Mouse (Mus musculus) hindbrain, embryonic 10.5 days (tissue): ENCODE data around the gene Gm29776. TPM values are rescaled to one million over a fixed set of nuclear protein-coding genes. Genes with fewer than 3 reads are reported as not detected.

Experiments used
- DNase-seq: peaks from one replicate; pipeline ENCODE4 v3.0.0-alpha.2; 2017; ENCODE audit warnings: low spot score
- H3K27ac ChIP-seq: fragments of 300-500 bp; sonication (generic); 2 replicates; pipeline ENCODE4 v1.5.1; 2016; ENCODE audit warnings: mild to moderate bottlenecking, moderate library complexity
- H3K27me3 ChIP-seq: fragments of 300-500 bp; sonication (generic); 2 replicates; pipeline ENCODE4 v1.6.1; 2016; ENCODE audit warnings: mild to moderate bottlenecking; ENCODE audit not compliant: poor library complexity, insufficient read depth, severe bottlenecking
- H3K36me3 ChIP-seq: fragments of 300-500 bp; sonication (generic); 2 replicates; pipeline ENCODE4 v1.6.1; 2016; ENCODE audit warnings: mild to moderate bottlenecking, moderate library complexity
- H3K4me1 ChIP-seq: fragments of 300-500 bp; sonication (generic); replicated peaks from 2 replicates; pipeline ENCODE4 v1.6.1; 2016; ENCODE audit warnings: mild to moderate bottlenecking
- H3K4me3 ChIP-seq: fragments of 300-500 bp; sonication (generic); 2 replicates; pipeline ENCODE4 v1.5.1; 2016; ENCODE audit warnings: mild to moderate bottlenecking, moderate library complexity
- H3K9me3 ChIP-seq: fragments of 300-500 bp; sonication (generic); 2 replicates; pipeline ENCODE4 v1.6.1; 2016; ENCODE audit warnings: mild to moderate bottlenecking, moderate library complexity
- WGBS: fragments of 180-500 bp; shearing (Covaris S2); methylation state at CpG from one replicate; pipeline ENCODE4 v1.1.7; 2016; 5-methylcytosine and 5-hydroxymethylcytosine counted together
- polyA plus RNA-seq: library from polyadenylated mRNA; unstranded; fragments of >200 nt; fragmentation: Nextera tagmentation; extraction: Ambion mirVana; gene quantifications from 2 replicates; pipeline ENCODE4 v1.2.1, GENCODE M21; 2016

Gm29776 gene
- polyA plus RNA-seq, 1 experiment from 2014 or later = 0.14 TPM

GRCm38 (mm10) chr14:54664477-54665222 is 34.0 kb downstream of the Gm29776 start:
- Histone ChIP-seq H3K4me1 (no peaks in the 10 kb centered on the region), H3K9me3 (no peaks in the 10 kb centered on the region), H3K4me3 (no peak overlapping the region), H3K36me3 (peaks cover 97% of the 10 kb centered on the region), H3K27ac (no peak overlapping the region), H3K27me3 (no peaks in the 10 kb centered on the region)
- DNase-seq = no peak
- 94% methylated on average over 10 of the region's 10 CpGs for WGBS

DNA sequence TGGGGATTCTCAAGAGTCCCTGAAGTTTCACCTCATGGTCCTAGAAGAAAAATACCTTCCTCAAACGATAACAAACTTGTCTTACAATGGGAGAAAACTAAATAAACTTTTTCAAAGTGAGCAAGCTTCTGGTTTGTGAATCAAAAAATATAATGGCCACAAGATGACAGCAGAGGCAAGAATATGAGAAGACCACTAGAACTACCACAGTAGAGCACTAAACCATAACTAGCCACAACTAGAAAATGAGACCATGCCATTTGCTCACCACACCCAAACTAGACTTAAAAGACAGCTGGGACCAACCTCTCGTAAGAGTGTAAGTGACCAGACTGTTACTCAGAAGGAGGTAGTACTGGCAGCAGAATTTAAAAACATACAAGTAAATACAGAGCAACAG is 38.6 kb downstream of the Gm29776 start:
- no peak overlapping the region for H3K27ac ChIP-seq
- DNase-seq = no peak
- no peaks in the 10 kb centered on the region for H3K27me3 ChIP-seq
- no peak overlapping the region for H3K4me3 ChIP-seq
- WGBS = 95% methylated on average over 2 of the region's 2 CpGs
- H3K36me3 ChIP-seq = peaks cover 100% of the 10 kb centered on the region
- H3K4me1 ChIP-seq = no peaks in the 10 kb centered on the region
- H3K9me3 ChIP-seq = no peaks in the 10 kb centered on the region

- Histone ChIP-seq H3K27me3 (no peaks in the 10 kb centered on the region), H3K27ac (peak overlapping the region; percentile 93), H3K4me1 (peaks cover 45% of the 10 kb centered on the region), H3K36me3 (peaks cover 84% of the 10 kb centered on the region), H3K9me3 (no peaks in the 10 kb centered on the region), H3K4me3 (peak overlapping the region; percentile 61)
- peak; percentile 91 for DNase-seq
- WGBS = under 1% methylated on average over 12 of the region's 12 CpGs
Measured at GRCm38 (mm10) chr14:54653496-54653895, 45.1 kb downstream of the Gm29776 start.

GRCm38 (mm10) chr14:54652787-54653186 is 45.8 kb downstream of the Gm29776 start:
- Histone ChIP-seq H3K9me3 (no peaks in the 10 kb centered on the region), H3K27ac (peak overlapping the region; percentile 93), H3K4me1 (peaks cover 47% of the 10 kb centered on the region), H3K27me3 (no peaks in the 10 kb centered on the region), H3K4me3 (peak overlapping the region; percentile 61), H3K36me3 (peaks cover 84% of the 10 kb centered on the region)
- DNase-seq = no peak
- WGBS = 1% methylated on average over 7 of the region's 7 CpGs

- Histone ChIP-seq H3K27me3 (no peaks in the 10 kb centered on the region), H3K4me3 (peak overlapping the region; percentile 61; the same call in 1 of the 2 replicates), H3K4me1 (peaks cover 47% of the 10 kb centered on the region), H3K9me3 (no peaks in the 10 kb centered on the region), H3K27ac (peak overlapping the region; percentile 41; the same call in 1 of the 2 replicates), H3K36me3 (peaks cover 84% of the 10 kb centered on the region)
- DNase-seq = no peak
- 76% methylated on average over 4 of the region's 4 CpGs for WGBS
Measured at GRCm38 (mm10) chr14:54651556-54651955, 47.1 kb downstream of the Gm29776 start.

- H3K27ac ChIP-seq = peak overlapping the region; percentile 41; the same call in 1 of the 2 replicates
- 69% methylated on average over 23 of the region's 23 CpGs for WGBS
- H3K4me1 ChIP-seq = peaks cover 47% of the 10 kb centered on the region
- no peaks in the 10 kb centered on the region for H3K27me3 ChIP-seq
- H3K9me3 ChIP-seq = no peaks in the 10 kb centered on the region
- peaks cover 84% of the 10 kb centered on the region for H3K36me3 ChIP-seq
- peak; percentile 86 for DNase-seq
- peak overlapping the region; percentile 61; the same call in 1 of the 2 replicates for H3K4me3 ChIP-seq
Measured at GRCm38 (mm10) chr14:54650621-54651454, 47.8 kb downstream of the Gm29776 start.

DNA sequence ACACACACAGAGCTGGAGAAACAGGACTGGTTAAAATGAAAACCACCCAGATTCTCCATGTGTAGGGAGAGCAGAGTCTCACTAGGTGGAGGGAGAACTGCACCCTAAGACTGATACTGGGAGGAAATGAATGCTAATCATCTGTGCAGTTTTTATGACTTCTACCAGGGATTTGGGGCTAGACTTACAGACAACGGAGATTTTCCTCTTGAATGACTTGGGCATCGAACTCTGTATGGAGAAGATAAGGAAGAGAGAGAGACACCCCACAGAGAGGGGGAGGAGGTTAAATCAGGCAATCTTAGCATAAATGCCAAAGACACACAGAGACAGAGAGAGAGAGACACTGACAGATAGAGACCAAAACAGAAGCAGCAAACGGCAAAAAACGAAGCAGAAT is 50.7 kb downstream of the Gm29776 start:
- Histone ChIP-seq H3K27ac (no peak overlapping the region), H3K4me3 (no peak overlapping the region), H3K4me1 (peaks cover 37% of the 10 kb centered on the region), H3K27me3 (no peaks in the 10 kb centered on the region), H3K36me3 (peaks cover 94% of the 10 kb centered on the region), H3K9me3 (no peaks in the 10 kb centered on the region)
- WGBS = 88% methylated on average over 4 of the region's 4 CpGs
- DNase-seq = no peak

GRCm38 (mm10) chr14:54646898-54647636 is 51.6 kb downstream of the Gm29776 start:
- Histone ChIP-seq H3K27me3 (no peaks in the 10 kb centered on the region), H3K36me3 (peaks cover 99% of the 10 kb centered on the region), H3K27ac (no peak overlapping the region), H3K4me1 (peaks cover 31% of the 10 kb centered on the region), H3K9me3 (no peaks in the 10 kb centered on the region), H3K4me3 (no peak overlapping the region)
- WGBS = 95% methylated on average over 8 of the region's 8 CpGs
- no peak for DNase-seq

DNA sequence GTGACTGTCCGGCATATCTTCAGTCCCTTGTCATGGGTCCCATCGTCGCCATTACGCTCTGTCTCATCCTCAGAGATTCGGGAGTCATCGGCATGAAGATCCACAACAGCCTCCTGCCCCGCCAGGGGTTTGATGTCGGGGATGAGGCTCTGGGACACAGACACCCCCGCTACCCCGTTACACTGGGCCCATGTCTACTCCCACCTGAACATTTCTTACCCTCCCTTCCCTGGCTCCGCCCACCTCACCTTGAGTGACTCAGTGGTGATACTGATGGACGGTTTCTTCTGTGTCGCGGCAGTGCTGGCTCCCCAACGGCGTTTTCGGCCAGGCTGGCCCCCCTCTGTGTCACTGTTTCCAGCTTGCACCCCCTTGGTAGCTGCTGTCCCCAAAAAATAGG is 52.2 kb downstream of the Gm29776 start:
- 96% methylated on average over 17 of the region's 17 CpGs for WGBS
- no peak overlapping the region for H3K4me3 ChIP-seq
- H3K27me3 ChIP-seq = no peaks in the 10 kb centered on the region
- peaks cover 96% of the 10 kb centered on the region for H3K36me3 ChIP-seq
- H3K9me3 ChIP-seq = no peaks in the 10 kb centered on the region
- DNase-seq = no peak
- H3K27ac ChIP-seq = no peak overlapping the region
- peaks cover 31% of the 10 kb centered on the region for H3K4me1 ChIP-seq

DNA sequence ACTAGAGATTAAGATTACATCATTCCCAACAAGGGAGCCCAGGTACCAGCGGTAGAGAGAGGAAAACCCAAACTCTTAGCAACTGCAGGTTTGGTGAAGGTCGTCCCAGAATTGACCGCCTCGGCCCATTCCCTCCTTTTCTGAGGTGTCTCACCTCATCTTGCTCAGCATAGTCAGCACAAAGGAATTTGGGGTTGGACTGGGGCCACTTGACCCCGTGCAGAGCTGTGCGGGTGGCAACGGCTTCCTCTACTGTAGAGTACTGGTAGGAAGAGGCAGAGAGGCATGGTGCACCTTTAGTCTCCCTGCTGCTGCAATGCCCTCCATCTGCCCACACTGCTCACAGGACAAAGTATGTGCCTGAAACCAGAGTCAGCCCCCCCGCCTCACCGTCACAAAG is 54.3 kb downstream of the Gm29776 start:
- no peaks in the 10 kb centered on the region for H3K27me3 ChIP-seq
- WGBS = 93% methylated on average over 9 of the region's 9 CpGs
- peaks cover 35% of the 10 kb centered on the region for H3K4me1 ChIP-seq
- no peaks in the 10 kb centered on the region for H3K9me3 ChIP-seq
- no peak for DNase-seq
- H3K4me3 ChIP-seq = no peak overlapping the region
- H3K27ac ChIP-seq = no peak overlapping the region
- peaks cover 77% of the 10 kb centered on the region for H3K36me3 ChIP-seq

DNA sequence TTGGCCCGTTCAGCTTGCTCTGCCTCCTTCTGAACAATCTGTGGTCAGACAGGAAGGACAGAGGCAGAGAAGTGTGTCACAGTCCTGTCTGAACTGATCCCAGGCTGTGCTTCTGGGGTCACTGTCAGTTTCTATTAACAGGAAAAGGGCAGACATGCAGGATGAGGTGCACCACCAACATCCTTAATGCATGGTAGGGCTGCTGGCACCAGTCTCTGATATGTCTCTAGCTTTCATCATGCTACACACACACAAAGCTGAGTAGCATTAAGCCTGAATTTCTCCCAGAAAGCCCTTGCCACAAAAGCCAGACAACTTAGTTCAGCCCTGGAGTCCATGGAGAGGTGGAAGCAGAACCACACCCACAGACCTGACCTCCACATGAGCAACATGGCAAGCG is 55.6 kb downstream of the Gm29776 start:
- no peak overlapping the region for H3K27ac ChIP-seq
- no peak overlapping the region for H3K4me3 ChIP-seq
- 90% methylated on average over 2 of the region's 2 CpGs for WGBS
- H3K27me3 ChIP-seq = no peaks in the 10 kb centered on the region
- peaks cover 78% of the 10 kb centered on the region for H3K36me3 ChIP-seq
- no peak for DNase-seq
- H3K4me1 ChIP-seq = peaks cover 31% of the 10 kb centered on the region
- no peaks in the 10 kb centered on the region for H3K9me3 ChIP-seq
